ENCODE assay signal across 8 mouse cellular contexts in genomic region chr16:20746641-20747040, GRCm38 (mm10). TPM values are rescaled to one million over a fixed set of nuclear protein-coding genes. Genes with fewer than 3 reads are reported as not detected.
DNase-seq lines count a peak whose midpoint lies in the region; ATAC-seq and TF ChIP-seq lines count a peak whose summit lies in the region.
"Had no signal": no experiment of that assay in that cellular context is flagged by ENCODE, and none has a peak within 500 bp of the region (broad histone marks: within the 10 kb centered on the region; RNA-seq: fewer than 3 reads in every experiment).

No protein-coding gene starts in this region.

- H3K36me3 ChIP-seq in midbrain, postnatal 0 days (ENCODE audit: insufficient read depth, low read length): peaks cover 7% of the 10 kb centered on the region; the same call in 1 of the 2 replicates
- H3K36me3 ChIP-seq in midbrain, embryonic 13.5 days: peaks cover 8% of the 10 kb centered on the region; the same call in 1 of the 2 replicates

- DNase-seq in midbrain, postnatal 0 days (ENCODE audit: low spot score): peak; percentile 85
- DNase-seq in frontal cortex, adult 2 months (ENCODE audit: extremely low spot score in 1 of 2, low spot score in 1 of 2): peak; percentile 66 to 85
- peak; percentile 87 for DNase-seq in layer of hippocampus, adult 9-11 months
- DNase-seq in lung, postnatal 4 days: peak; percentile 54 to 80
- DNase-seq in thymus, adult 18-20 months: no peak
- DNase-seq in cerebellum, adult 8-10 months: no peak

- no peak for TF ChIP-seq CTCF in midbrain, postnatal 0 days (IDR thresholded peaks at IDR 0.05)

- ATAC-seq in midbrain, postnatal 0 days (ENCODE audit: low FRiP score): no peak
- no peak for ATAC-seq in midbrain, embryonic 13.5 days

- no peaks in the 10 kb centered on the region for H3K4me1 ChIP-seq in midbrain, postnatal 0 days (ENCODE audit: insufficient read depth, low read length)
- H3K4me1 ChIP-seq in midbrain, embryonic 13.5 days (replicated peaks): no peaks in the 10 kb centered on the region

- H3K4me2 ChIP-seq in midbrain, postnatal 0 days (ENCODE audit: low read depth, low read length, poor library complexity, severe bottlenecking): no peak overlapping the region
- no peak overlapping the region for H3K4me2 ChIP-seq in midbrain, embryonic 13.5 days (replicated peaks)

- H3K9me3 ChIP-seq in midbrain, postnatal 0 days (ENCODE audit: low read length): no peaks in the 10 kb centered on the region
- no peaks in the 10 kb centered on the region for H3K9me3 ChIP-seq in midbrain, embryonic 13.5 days

- H3K9ac ChIP-seq in midbrain, postnatal 0 days (replicated peaks; ENCODE audit: low read length, poor library complexity, severe bottlenecking): no peak overlapping the region
- no peak overlapping the region for H3K9ac ChIP-seq in midbrain, embryonic 13.5 days (replicated peaks)

- 69% methylated on average over 6 of the region's 6 CpGs for WGBS in midbrain, postnatal 0 days
- 79% methylated on average over 6 of the region's 6 CpGs for WGBS in midbrain, embryonic 13.5 days

- H3K4me3 ChIP-seq in midbrain, postnatal 0 days (ENCODE audit: low read depth, low read length): no peak overlapping the region
- no peak overlapping the region for H3K4me3 ChIP-seq in midbrain, embryonic 13.5 days (replicated peaks)

- H3K27ac ChIP-seq in midbrain, postnatal 0 days (ENCODE audit: low read depth, low read length): no peak overlapping the region
- no peak overlapping the region for H3K27ac ChIP-seq in midbrain, embryonic 13.5 days

- H3K27me3 ChIP-seq in midbrain, postnatal 0 days (ENCODE audit: insufficient read depth, low read length): no peaks in the 10 kb centered on the region
- H3K27me3 ChIP-seq in midbrain, embryonic 13.5 days: no peaks in the 10 kb centered on the region

RNA-seq across cellular contexts. Expression of gene Thpo, which starts 12.3 kb away (rescaled TPM):
- total RNA-seq in midbrain, postnatal 0 days (2014; rRNA removed): 0.71 and 1.8 TPM in 2 replicates
- 0.76 and 0.81 TPM in 2 replicates for polyA plus RNA-seq in midbrain, postnatal 0 days (2015; fragmentation: Nextera tagmentation; extraction: Ambion mirVana)
- 0.71 and 1.4 TPM in 2 replicates for polyA plus RNA-seq in midbrain, embryonic 13.5 days (2015; fragmentation: Nextera tagmentation; extraction: Ambion mirVana)
- 15.5 and 18.2 TPM in 2 replicates for polyA plus RNA-seq in frontal cortex, adult 2 months (2012; rRNA removed)
- total RNA-seq: hematopoietic stem cell, adult 5-6 weeks had no signal

RNA-seq across cellular contexts. Expression of gene Chrd, which starts 13.7 kb away (rescaled TPM):
- total RNA-seq in midbrain, postnatal 0 days (2014; rRNA removed): 17.1 and 18.1 TPM in 2 replicates
- 4.1 TPM in 2 replicates for polyA plus RNA-seq in midbrain, postnatal 0 days (2015; fragmentation: Nextera tagmentation; extraction: Ambion mirVana)
- 3.8 and 4.3 TPM in 2 replicates for polyA plus RNA-seq in midbrain, embryonic 13.5 days (2015; fragmentation: Nextera tagmentation; extraction: Ambion mirVana)
- 38.8 and 49.9 TPM in 2 replicates for polyA plus RNA-seq in frontal cortex, adult 2 months (2012; rRNA removed)
- total RNA-seq: hematopoietic stem cell, adult 5-6 weeks had no signal

RNA-seq across cellular contexts. Expression of gene Clcn2, which starts 29.1 kb away (rescaled TPM):
- 61.9 and 69.4 TPM in 2 replicates for total RNA-seq in midbrain, postnatal 0 days (2014; rRNA removed)
- 21.1 and 21.9 TPM in 2 replicates for polyA plus RNA-seq in midbrain, postnatal 0 days (2015; fragmentation: Nextera tagmentation; extraction: Ambion mirVana)
- polyA plus RNA-seq in midbrain, embryonic 13.5 days (2015; fragmentation: Nextera tagmentation; extraction: Ambion mirVana): 20.6 and 32.0 TPM in 2 replicates
- 92.6 and 107 TPM in 2 replicates for polyA plus RNA-seq in frontal cortex, adult 2 months (2012; rRNA removed)

RNA-seq across cellular contexts. Expression of gene Polr2h, which starts 29.2 kb away (rescaled TPM):
- total RNA-seq in midbrain, postnatal 0 days (2014; rRNA removed): 40.0 and 40.3 TPM in 2 replicates
- 72.3 and 84.6 TPM in 2 replicates for polyA plus RNA-seq in midbrain, postnatal 0 days (2015; fragmentation: Nextera tagmentation; extraction: Ambion mirVana)
- polyA plus RNA-seq in midbrain, embryonic 13.5 days (2015; fragmentation: Nextera tagmentation; extraction: Ambion mirVana): 86.3 and 87.9 TPM in 2 replicates
- polyA plus RNA-seq in frontal cortex, adult 2 months (2012; rRNA removed): 42.6 and 45.7 TPM in 2 replicates

RNA-seq across cellular contexts. Expression of gene Fam131a, which starts 53.6 kb away (rescaled TPM):
- total RNA-seq in midbrain, postnatal 0 days (2014; rRNA removed): 152 and 173 TPM in 2 replicates
- 70.9 and 75.9 TPM in 2 replicates for polyA plus RNA-seq in midbrain, postnatal 0 days (2015; fragmentation: Nextera tagmentation; extraction: Ambion mirVana)
- polyA plus RNA-seq in midbrain, embryonic 13.5 days (2015; fragmentation: Nextera tagmentation; extraction: Ambion mirVana): 35.7 and 37.3 TPM in 2 replicates
- 253 and 271 TPM in 2 replicates for polyA plus RNA-seq in frontal cortex, adult 2 months (2012; rRNA removed)

Comparison
In these comparisons a context has a peak if more than half of its experiments do, and no peak if none do; other contexts are left out.
1. DNase-seq: peak in midbrain, postnatal 0 days (single experiment), frontal cortex, adult 2 months (2 of 2), layer of hippocampus, adult 9-11 months (single experiment) and lung, postnatal 4 days (2 of 2); none in thymus, adult 18-20 months (0 of 2) and cerebellum, adult 8-10 months (single experiment).